Mouse (Mus musculus): Measurements from ENCODE around the gene Cobl. TPM values are rescaled to one million over a fixed set of nuclear protein-coding genes. Genes with fewer than 3 reads are reported as not detected.

Gene Cobl
- polyA plus RNA-seq (2012; rRNA removed), result 6.3 and 9.5 TPM in 2 replicates

GRCm38 (mm10) chr11:12464181-12465162 lies at the start of gene Cobl:
Cobl (minus strand) TSS chr11:12464960.
- no peak for TF ChIP-seq POLR2A (IDR thresholded peaks at IDR 0.05; ENCODE audit: borderline replicate concordance, insufficient read depth, low read length)
- no peak for TF ChIP-seq CTCF (IDR thresholded peaks at IDR 0.05; ENCODE audit: borderline replicate concordance, insufficient read depth, low read depth, low read length)
- H3K4me1 ChIP-seq (ENCODE audit: control insufficient read depth, insufficient read depth, low read length), result peaks cover 4% of the 10 kb centered on the region; the same call in 1 of the 2 replicates
- no peaks in the 10 kb centered on the region; the same call in 1 of the 2 replicates for H3K27me3 ChIP-seq (ENCODE audit: control insufficient read depth, insufficient read depth, low read length)
- WGBS, result 3% methylated on average over 88 of the region's 89 CpGs
- DNase-seq, result no peak
- no peak within 1 kb of the TSS for H3K4me3 ChIP-seq (replicated peaks; ENCODE audit: insufficient read depth, low read depth, low read length)
- no peak within 1 kb of the TSS for H3K27ac ChIP-seq (ENCODE audit: insufficient read depth, low read length)

DNA sequence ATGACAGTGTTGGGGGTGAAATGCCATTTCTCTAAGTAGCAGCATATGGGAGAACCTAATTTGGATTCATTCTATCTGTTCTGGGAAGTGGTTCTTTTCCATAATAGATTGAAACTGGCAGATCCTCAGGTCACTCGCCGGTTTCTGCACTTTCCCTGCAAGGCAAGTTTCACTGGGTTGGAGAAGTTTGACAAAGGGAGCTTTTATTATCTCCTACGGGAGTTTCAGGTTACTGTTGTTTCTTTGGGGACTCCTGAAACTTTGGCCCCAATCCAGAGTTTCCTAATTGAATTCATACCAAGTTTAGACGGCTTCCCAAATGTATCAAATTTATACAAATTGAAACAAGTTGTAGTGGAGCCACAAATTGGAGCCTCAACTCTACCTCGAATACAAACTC lies 49.0 kb upstream of the Cobl start:
- DNase-seq, result no peak
- TF ChIP-seq POLR2A (IDR thresholded peaks at IDR 0.05; ENCODE audit: borderline replicate concordance, insufficient read depth, low read length), result no peak
- no peak for TF ChIP-seq CTCF (IDR thresholded peaks at IDR 0.05; ENCODE audit: borderline replicate concordance, insufficient read depth, low read depth, low read length)
- Histone ChIP-seq H3K27ac (ENCODE audit: insufficient read depth, low read length) (no peak overlapping the region), H3K4me1 (ENCODE audit: control insufficient read depth, insufficient read depth, low read length) (no peaks in the 10 kb centered on the region), H3K27me3 (ENCODE audit: control insufficient read depth, insufficient read depth, low read length) (no peaks in the 10 kb centered on the region), H3K4me3 (replicated peaks; ENCODE audit: insufficient read depth, low read depth, low read length) (no peak overlapping the region)
- WGBS, result 37% methylated on average over 5 of the region's 5 CpGs

- H3K27ac ChIP-seq (ENCODE audit: insufficient read depth, low read length), result no peak overlapping the region
- no peak for DNase-seq
- no peaks in the 10 kb centered on the region for H3K27me3 ChIP-seq (ENCODE audit: control insufficient read depth, insufficient read depth, low read length)
- 88% methylated on average over 6 of the region's 6 CpGs for WGBS
- TF ChIP-seq CTCF (IDR thresholded peaks at IDR 0.05; ENCODE audit: borderline replicate concordance, insufficient read depth, low read depth, low read length) (no peak), POLR2A (IDR thresholded peaks at IDR 0.05; ENCODE audit: borderline replicate concordance, insufficient read depth, low read length) (no peak)
- no peak overlapping the region for H3K4me3 ChIP-seq (replicated peaks; ENCODE audit: insufficient read depth, low read depth, low read length)
- H3K4me1 ChIP-seq (ENCODE audit: control insufficient read depth, insufficient read depth, low read length), result no peaks in the 10 kb centered on the region
These were observed 41.7 kb upstream of the Cobl start for GRCm38 (mm10) chr11:12506371-12506890.

DNA sequence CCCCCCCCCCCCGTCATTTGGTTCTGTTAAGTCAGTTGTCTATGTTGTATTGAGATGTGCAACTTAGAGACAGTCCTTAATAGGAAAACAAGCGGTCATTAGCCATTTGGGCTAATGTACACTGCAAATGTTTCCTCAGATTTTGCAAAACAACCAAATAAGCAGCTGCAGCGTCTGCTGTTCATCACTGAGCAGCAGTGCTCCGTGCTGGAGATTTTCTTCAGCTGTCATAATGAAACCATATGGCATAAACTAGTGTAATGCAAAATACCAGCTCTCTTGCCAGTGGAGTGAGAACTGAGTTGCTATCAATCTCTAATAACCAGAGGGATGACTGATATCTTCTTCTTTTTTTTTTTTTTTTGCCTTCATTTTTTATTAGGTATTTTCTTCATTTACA lies 39.0 kb upstream of the Cobl start:
- Histone ChIP-seq H3K4me1 (ENCODE audit: control insufficient read depth, insufficient read depth, low read length) (no peaks in the 10 kb centered on the region), H3K4me3 (replicated peaks; ENCODE audit: insufficient read depth, low read depth, low read length) (no peak overlapping the region), H3K27me3 (ENCODE audit: control insufficient read depth, insufficient read depth, low read length) (no peaks in the 10 kb centered on the region), H3K27ac (ENCODE audit: insufficient read depth, low read length) (no peak overlapping the region)
- TF ChIP-seq CTCF (IDR thresholded peaks at IDR 0.05; ENCODE audit: borderline replicate concordance, insufficient read depth, low read depth, low read length) (no peak), POLR2A (IDR thresholded peaks at IDR 0.05; ENCODE audit: borderline replicate concordance, insufficient read depth, low read length) (no peak)
- WGBS, result 66% methylated on average over 4 of the region's 4 CpGs
- no peak for DNase-seq

DNA sequence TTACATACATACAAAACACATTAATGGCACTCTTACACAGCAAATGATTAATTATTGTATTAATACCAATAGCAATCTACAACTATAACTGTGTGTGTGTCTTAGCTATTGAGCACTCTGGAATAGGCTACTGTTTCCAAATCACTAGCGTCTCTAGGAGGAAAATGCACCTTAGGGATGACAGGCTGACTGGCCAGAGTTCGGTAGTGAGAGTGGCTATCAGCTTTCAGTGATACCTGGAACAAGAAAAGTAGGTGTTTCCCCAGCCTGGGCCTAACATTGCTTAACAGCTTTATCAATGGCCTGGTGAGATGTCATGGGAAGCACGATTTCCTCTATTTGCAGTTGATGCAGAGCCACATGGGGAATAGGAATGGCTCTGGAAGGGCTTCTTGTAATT lies 37.0 kb upstream of the Cobl start:
- H3K4me1 ChIP-seq (ENCODE audit: control insufficient read depth, insufficient read depth, low read length), result no peaks in the 10 kb centered on the region
- no peaks in the 10 kb centered on the region for H3K27me3 ChIP-seq (ENCODE audit: control insufficient read depth, insufficient read depth, low read length)
- no peak overlapping the region for H3K27ac ChIP-seq (ENCODE audit: insufficient read depth, low read length)
- DNase-seq, result no peak
- 87% methylated on average over 3 of the region's 3 CpGs for WGBS
- TF ChIP-seq POLR2A (IDR thresholded peaks at IDR 0.05; ENCODE audit: borderline replicate concordance, insufficient read depth, low read length) (no peak), CTCF (IDR thresholded peaks at IDR 0.05; ENCODE audit: borderline replicate concordance, insufficient read depth, low read depth, low read length) (no peak)
- no peak overlapping the region for H3K4me3 ChIP-seq (replicated peaks; ENCODE audit: insufficient read depth, low read depth, low read length)

DNA sequence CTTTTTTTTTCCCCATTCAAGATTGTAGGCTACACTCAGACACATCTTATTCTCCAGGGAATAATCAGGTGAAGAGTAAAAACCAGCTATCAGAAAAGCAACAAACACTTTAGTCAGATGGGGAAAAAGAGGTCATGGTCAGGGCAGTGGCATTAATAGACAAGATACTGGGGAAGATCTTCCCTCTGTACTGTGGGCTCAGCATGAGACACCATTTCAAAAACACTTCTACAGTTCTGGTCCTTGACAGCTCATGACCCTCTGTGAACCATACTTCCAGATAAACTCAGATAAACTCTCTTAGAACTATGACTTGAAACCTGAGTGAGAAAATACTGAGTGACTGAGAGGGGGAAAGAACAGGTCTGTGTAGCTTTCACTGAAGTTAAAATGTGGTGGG lies 29.0 kb upstream of the Cobl start:
- Histone ChIP-seq H3K4me3 (replicated peaks; ENCODE audit: insufficient read depth, low read depth, low read length) (no peak overlapping the region), H3K27ac (ENCODE audit: insufficient read depth, low read length) (no peak overlapping the region), H3K4me1 (ENCODE audit: control insufficient read depth, insufficient read depth, low read length) (no peaks in the 10 kb centered on the region), H3K27me3 (ENCODE audit: control insufficient read depth, insufficient read depth, low read length) (no peaks in the 10 kb centered on the region)
- DNase-seq, result no peak
- no peak for TF ChIP-seq CTCF (IDR thresholded peaks at IDR 0.05; ENCODE audit: borderline replicate concordance, insufficient read depth, low read depth, low read length)
- TF ChIP-seq POLR2A (IDR thresholded peaks at IDR 0.05; ENCODE audit: borderline replicate concordance, insufficient read depth, low read length), result no peak

DNA sequence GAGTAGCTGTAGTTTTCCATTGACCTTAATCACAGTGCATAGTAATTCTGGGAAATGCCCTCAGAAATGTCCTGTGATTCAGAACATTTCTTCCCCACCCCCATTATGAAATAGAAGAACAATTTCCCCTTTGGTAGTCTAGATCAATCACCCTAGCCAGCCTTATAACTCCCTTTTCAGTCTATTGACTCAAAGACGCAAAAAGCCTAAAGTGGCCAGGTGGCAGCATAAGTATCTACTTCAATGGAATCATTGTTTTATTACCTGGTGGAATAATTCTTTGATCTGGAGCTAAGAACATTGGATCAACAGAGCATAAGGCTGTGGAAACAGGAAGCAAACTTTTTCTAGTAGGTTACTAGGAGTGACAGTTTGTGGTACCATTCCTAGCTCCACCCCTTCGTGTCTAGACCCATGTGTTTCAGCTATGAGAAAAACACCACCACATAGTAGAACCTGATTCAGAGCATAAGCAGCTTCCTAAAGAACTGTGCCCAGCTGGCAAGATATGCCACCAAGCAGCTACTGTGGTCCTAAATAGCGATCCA lies 15.2 kb upstream of the Cobl start:
- no peaks in the 10 kb centered on the region for H3K27me3 ChIP-seq (ENCODE audit: control insufficient read depth, insufficient read depth, low read length)
- no peaks in the 10 kb centered on the region for H3K4me1 ChIP-seq (ENCODE audit: control insufficient read depth, insufficient read depth, low read length)
- no peak for TF ChIP-seq POLR2A (IDR thresholded peaks at IDR 0.05; ENCODE audit: borderline replicate concordance, insufficient read depth, low read length)
- TF ChIP-seq CTCF (IDR thresholded peaks at IDR 0.05; ENCODE audit: borderline replicate concordance, insufficient read depth, low read depth, low read length), result no peak
- H3K4me3 ChIP-seq (replicated peaks; ENCODE audit: insufficient read depth, low read depth, low read length), result no peak overlapping the region
- DNase-seq, result no peak
- H3K27ac ChIP-seq (ENCODE audit: insufficient read depth, low read length), result no peak overlapping the region
- WGBS, result 85% methylated on average over 3 of the region's 3 CpGs

All from cerebellum, adult 2 months (tissue).